Mouse (Mus musculus) embryonic stem cell, embryonic (primary cell): Measurements from ENCODE around the gene Tuba4a.

Source experiments
- CTCF ChIA-PET, 4 experiments: fragments of 300-600 bp in 2 of 4; fragments of 350-600 bp in 2 of 4; sonication (Branson Sonifier 250); formaldehyde crosslinking; loops; one replicate each; lab custom pipeline; 2022; ENCODE audit warnings: inconsistent platforms in 2 of 4; lab: Charles Lee
- POLR2A ChIA-PET, 4 experiments: fragments of 300-600 bp in 2 of 4; fragments of 350-600 bp in 2 of 4; sonication (Branson Sonifier 250); formaldehyde crosslinking; loops; one replicate each; lab custom pipeline; 2022; ENCODE audit warnings: antibody characterized with exemption in 4 of 4, inconsistent platforms in 1 of 4; lab: Charles Lee

Tuba4a gene

GRCm38 (mm10) chr1:75247071-75247930, 27.6 kb upstream of the Tuba4a start:
- CTCF ChIA-PET, result interaction anchor here in 2 of 4 experiments (0.6 to 1.5 kb wide), 2 partner anchors 70 to 166 kb away, joined by 3 read pairs; no protein-coding TSS in a partner anchor
- POLR2A ChIA-PET, result interaction anchor here in 3 of 4 experiments (0.5 to 5.5 kb wide), 17 partner anchors 11 to 104 kb away, joined by 3 to 75 read pairs (median 9); partner anchors contain the start of genes Abcb6 (in 2 of the 3), Dnajb2 (in 2 of the 3), Dnpep (in 1 of the 3) and Tuba4a (in 1 of the 3)

- CTCF ChIA-PET, result interaction anchor here (0.5 to 3.0 kb wide), 23 partner anchors 8 to 497 kb away, joined by 3 to 41 read pairs (median 4); partner anchors contain the start of genes Dnpep (in 2 of the 4), A630095N17Rik (in 1 of the 4), Ankzf1 (in 1 of the 4) and Atg9a (in 1 of the 4)
- POLR2A ChIA-PET, result interaction anchor here in 3 of 4 experiments (0.5 to 4.6 kb wide), 39 partner anchors 9 to 421 kb away, joined by 3 to 75 read pairs (median 8); partner anchors contain the start of genes Dnajb2 (in 3 of the 3), Abcb6 (in 2 of the 3), Ankzf1 (in 2 of the 3) and Atg9a (in 2 of the 3)
These were observed 25.2 kb upstream of the Tuba4a start for GRCm38 (mm10) chr1:75244836-75245235.

GRCm38 (mm10) chr1:75244175-75244826, 24.6 kb upstream of the Tuba4a start:
- CTCF ChIA-PET, result interaction anchor here (0.5 to 3.0 kb wide), 22 partner anchors 7 to 498 kb away, joined by 3 to 41 read pairs (median 4); partner anchors contain the start of genes Dnpep (in 2 of the 4), A630095N17Rik (in 1 of the 4), Ankzf1 (in 1 of the 4) and Atg9a (in 1 of the 4)
- POLR2A ChIA-PET, result interaction anchor here in 3 of 4 experiments (0.5 to 4.6 kb wide), 42 partner anchors 8 to 1000 kb away, joined by 3 to 75 read pairs (median 8); partner anchors contain the start of genes Dnajb2 (in 3 of the 3), Abcb6 (in 2 of the 3), Ankzf1 (in 2 of the 3) and Atg9a (in 2 of the 3)

- POLR2A ChIA-PET, result interaction anchor here in 3 of 4 experiments (0.6 to 5.3 kb wide), 14 partner anchors 8 to 999 kb away, joined by 3 to 75 read pairs (median 13); partner anchors contain the start of genes Dnajb2 (in 2 of the 3), Tuba4a (in 2 of the 3), Abcb6 (in 1 of the 3) and Ankzf1 (in 1 of the 3)
- CTCF ChIA-PET, result interaction anchor here in 2 of 4 experiments (0.6 to 3.0 kb wide), 7 partner anchors 8 to 119 kb away, joined by 3 to 20 read pairs (median 10); partner anchors contain the start of genes A630095N17Rik (in 1 of the 2) and Dnajb2 (in 1 of the 2)
These were observed 23.7 kb upstream of the Tuba4a start for GRCm38 (mm10) chr1:75243411-75243810.

GRCm38 (mm10) chr1:75239591-75239990, 19.9 kb upstream of the Tuba4a start:
- CTCF ChIA-PET, result interaction anchor here in 3 of 4 experiments (0.9 to 3.9 kb wide), 6 partner anchors 12 to 15 kb away, joined by 4 to 21 read pairs (median 4); no protein-coding TSS in a partner anchor
- POLR2A ChIA-PET, result interaction anchor here in 3 of 4 experiments (0.7 to 5.3 kb wide), 15 partner anchors 10 to 77 kb away, joined by 3 to 40 read pairs (median 5); partner anchors contain the start of genes Tuba4a (in 2 of the 3) and Abcb6 (in 1 of the 3)

GRCm38 (mm10) chr1:75236117-75237050, 16.7 kb upstream of the Tuba4a start, which contains the start of gene Dnajb2:
Gene Dnajb2 (plus strand): TSS chr1:75236406.
- ChIA-PET POLR2A (interaction anchor here (0.6 to 4.7 kb wide), 38 partner anchors 9 to 242 kb away, joined by 3 to 109 read pairs (median 8); partner anchors contain the start of genes Abcb6 (in 2 of the 4), Glb1l (in 2 of the 4), Stk16 (in 2 of the 4) and Tuba4a (in 2 of the 4)), CTCF (interaction anchor here (0.6 to 3.7 kb wide), 10 partner anchors 8 to 1149 kb away, joined by 3 to 20 read pairs (median 6); no protein-coding TSS in a partner anchor)

- POLR2A ChIA-PET, result interaction anchor here (0.5 to 4.7 kb wide), 23 partner anchors 10 to 208 kb away, joined by 3 to 109 read pairs (median 4); partner anchors contain the start of genes Tuba4a (in 3 of the 4), Glb1l (in 2 of the 4), Stk16 (in 2 of the 4) and Zfand2b (in 2 of the 4)
- CTCF ChIA-PET, result interaction anchor here (0.5 to 3.7 kb wide), 23 partner anchors 9 to 1103 kb away, joined by 3 to 20 read pairs (median 4); partner anchors contain the start of genes Tuba4a (in 2 of the 4), Dnpep (in 1 of the 4) and Zfand2b (in 1 of the 4)
These were observed 14.9 kb upstream of the Tuba4a start for GRCm38 (mm10) chr1:75234606-75235005.

GRCm38 (mm10) chr1:75232489-75232888, 12.8 kb upstream of the Tuba4a start:
- ChIA-PET POLR2A (interaction anchor here in 3 of 4 experiments (0.9 to 2.4 kb wide), 10 partner anchors 10 to 85 kb away, joined by 3 to 11 read pairs (median 5); partner anchors contain the start of genes Tuba4a (in 2 of the 3), Ankzf1 (in 1 of the 3), Atg9a (in 1 of the 3) and Dnpep (in 1 of the 3)), CTCF (interaction anchor here in 2 of 4 experiments (0.6 to 1.8 kb wide), 8 partner anchors 11 to 23 kb away, joined by 3 to 11 read pairs (median 4); no protein-coding TSS in a partner anchor)

GRCm38 (mm10) chr1:75231664-75232152, 12.0 kb upstream of the Tuba4a start, which contains the start of gene A630095N17Rik:
Gene A630095N17Rik (minus strand): TSS chr1:75232102.
- ChIA-PET CTCF (interaction anchor here in 3 of 4 experiments (0.6 to 1.8 kb wide), 9 partner anchors 11 to 24 kb away, joined by 3 to 11 read pairs (median 5); no protein-coding TSS in a partner anchor), POLR2A (interaction anchor here in 3 of 4 experiments (0.7 to 2.4 kb wide), 22 partner anchors 9 to 86 kb away, joined by 3 to 11 read pairs (median 4); partner anchors contain the start of genes Dnpep (in 2 of the 3), Tuba4a (in 2 of the 3), Zfand2b (in 2 of the 3) and Ankzf1 (in 1 of the 3))

GRCm38 (mm10) chr1:75231224-75231623, 11.6 kb upstream of the Tuba4a start:
- POLR2A ChIA-PET, result interaction anchor here in 3 of 4 experiments (0.8 to 2.4 kb wide), 15 partner anchors 9 to 86 kb away, joined by 3 to 11 read pairs (median 4); partner anchors contain the start of genes Dnpep (in 2 of the 3), Tuba4a (in 2 of the 3), Zfand2b (in 2 of the 3) and Glb1l (in 1 of the 3)
- CTCF ChIA-PET, result interaction anchor here in 2 of 4 experiments (1.2 to 1.8 kb wide), 4 partner anchors 12 to 23 kb away, joined by 3 to 11 read pairs (median 6); no protein-coding TSS in a partner anchor

GRCm38 (mm10) chr1:75230335-75230994, 10.8 kb upstream of the Tuba4a start:
- CTCF ChIA-PET, result interaction anchor here in 2 of 4 experiments (0.6 to 1.4 kb wide), 2 partner anchors 21 to 24 kb away, joined by 5 to 6 read pairs; no protein-coding TSS in a partner anchor
- POLR2A ChIA-PET, result interaction anchor here in 2 of 4 experiments (1.1 to 2.4 kb wide), 10 partner anchors 9 to 87 kb away, joined by 3 to 8 read pairs (median 4); partner anchors contain the start of genes Dnpep (in 2 of the 2), Glb1l (in 1 of the 2), Stk16 (in 1 of the 2) and Tuba4a (in 1 of the 2)

GRCm38 (mm10) chr1:75229158-75229557, 9.5 kb upstream of the Tuba4a start:
- CTCF ChIA-PET, result interaction anchor here in 1 of 4 experiments (0.6 kb wide), 1 partner anchor 426 kb away, joined by 3 read pairs; no protein-coding TSS in a partner anchor
- POLR2A ChIA-PET, result interaction anchor here in 3 of 4 experiments (0.6 to 5.2 kb wide), 5 partner anchors 10 to 456 kb away, joined by 3 to 83 read pairs (median 6); partner anchors contain the start of genes Glb1l (in 1 of the 3), Stk16 (in 1 of the 3) and Tuba4a (in 1 of the 3)

- CTCF ChIA-PET, result interaction anchor here in 3 of 4 experiments (0.6 to 1.9 kb wide), 8 partner anchors 15 to 241 kb away, joined by 3 to 8 read pairs (median 3); no protein-coding TSS in a partner anchor
- POLR2A ChIA-PET, result interaction anchor here (0.6 to 5.2 kb wide), 31 partner anchors 8 to 443 kb away, joined by 3 to 83 read pairs (median 4); partner anchors contain the start of genes Tuba4a (in 3 of the 4), Dnajb2 (in 2 of the 4), Glb1l (in 2 of the 4) and Stk16 (in 2 of the 4)
These were observed 8.0 kb upstream of the Tuba4a start for GRCm38 (mm10) chr1:75227653-75228052.
